Mouse (Mus musculus) midbrain, embryonic 12.5 days (tissue): ENCODE data around the gene Liph. TPM values are rescaled to one million over a fixed set of nuclear protein-coding genes. Genes with fewer than 3 reads are reported as not detected.

Experiments
- polyA plus RNA-seq: library from polyadenylated mRNA; unstranded; fragments of >200 nt; fragmentation: Nextera tagmentation; extraction: Ambion mirVana; gene quantifications from 2 replicates; pipeline ENCODE4 v1.2.1, GENCODE M21; 2016

The Liph gene
- polyA plus RNA-seq, 1 experiment from 2014 or later = 0.40 TPM

Other genes starting within 250 kb of the Liph start
- 1.9 and 2.0 TPM in 2 replicates for gene Ehhadh, start 207.9 kb downstream of the Liph start, polyA plus RNA-seq
- 8.0 and 9.3 TPM in 2 replicates for gene Map3k13, start 201.3 kb downstream of the Liph start, polyA plus RNA-seq
- gene Tmem41a, start 48.1 kb downstream of the Liph start, polyA plus RNA-seq = 26.7 and 29.9 TPM in 2 replicates
- 66.0 and 66.6 TPM in 2 replicates for gene Senp2, start 13.8 kb upstream of the Liph start, polyA plus RNA-seq
- gene Igf2bp2, start 167.6 kb upstream of the Liph start, polyA plus RNA-seq = 72.5 and 77.2 TPM in 2 replicates